Mouse (Mus musculus) fibroblast of lung, adult 2 months (primary cell): ENCODE measurements at regions not wholly inside any gene's neighbourhood (a gene's known extent, or its start where the extent isn't known, plus 50 kb on each side); places are given as distances from the start of the nearest gene placed in this dataset.
A peak's percentile ranks its signal among the peaks of the same experiment; 100 is the strongest.

Experiments
- DNase-seq: peaks from one replicate; pipeline ENCODE4 v3.0.0-alpha.2; 2011; ENCODE audit warnings: low read depth

GRCm38 (mm10) chr4:17160500-17160899 is 2444.8 kb upstream of the Gm12353 start:
- no peak for DNase-seq

GRCm38 (mm10) chr4:17163581-17163980 is 2441.7 kb upstream of the Gm12353 start:
- DNase-seq, result peak; percentile 44

- no peak for DNase-seq
These were observed 2396.5 kb upstream of the Gm12353 start for GRCm38 (mm10) chr4:17208746-17209145.

DNA sequence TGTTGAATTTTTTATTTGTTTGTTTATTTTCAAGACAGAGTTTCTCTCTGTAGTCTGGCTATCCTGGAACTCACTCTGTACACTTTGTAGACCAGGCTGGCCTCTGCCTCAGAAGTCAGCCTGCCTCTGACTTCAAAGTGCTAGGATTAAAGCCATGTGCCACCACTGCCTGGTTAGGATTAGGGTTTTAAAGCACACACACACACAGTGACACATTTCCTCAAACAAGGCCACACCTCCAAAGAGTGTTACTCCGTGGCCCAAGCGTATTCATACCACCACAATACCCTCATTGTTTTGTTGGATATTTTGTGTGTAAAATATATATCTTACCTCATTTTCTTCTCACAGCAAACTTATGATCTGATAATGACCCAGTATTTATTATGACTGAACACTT is 2365.4 kb upstream of the Gm12353 start:
- no peak for DNase-seq

DNA sequence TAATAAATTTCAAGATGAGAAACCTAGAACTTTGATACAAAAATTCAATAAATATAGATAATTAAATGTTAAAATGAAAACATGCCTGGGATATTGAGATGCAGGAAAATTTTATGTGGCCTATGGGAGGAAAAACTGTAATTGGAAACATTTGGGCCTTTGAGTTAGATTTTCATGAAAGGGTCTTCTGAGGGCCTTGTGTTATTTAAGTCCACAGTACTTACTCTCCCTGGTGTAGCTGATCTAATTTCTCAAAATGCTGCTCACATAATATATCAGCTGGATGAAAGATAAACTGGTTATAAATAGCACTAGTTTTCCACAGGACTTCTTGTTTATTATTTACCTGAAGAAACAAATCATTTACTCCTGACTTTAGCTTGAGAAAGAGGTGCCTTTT is 2364.9 kb upstream of the Gm12353 start:
- no peak for DNase-seq

DNA sequence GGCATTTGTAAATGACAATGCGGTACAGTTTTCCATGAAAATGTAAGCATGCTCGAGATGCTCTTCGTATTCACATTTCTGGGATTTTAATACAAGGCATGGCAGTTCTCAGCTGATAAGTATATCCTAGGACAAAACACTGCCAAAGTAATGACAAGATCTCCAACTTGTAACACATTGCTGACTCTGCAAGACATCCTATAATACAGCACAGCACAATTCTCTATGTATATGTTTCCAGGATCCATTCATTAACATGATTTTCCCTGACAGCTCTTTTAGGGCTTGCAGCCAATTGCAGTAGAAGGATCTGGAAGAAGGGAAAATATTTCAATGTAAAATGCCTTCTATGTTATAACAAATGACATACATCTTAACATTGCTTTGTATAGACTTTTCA is 2346.1 kb upstream of the Gm12353 start:
- DNase-seq, result no peak

DNA sequence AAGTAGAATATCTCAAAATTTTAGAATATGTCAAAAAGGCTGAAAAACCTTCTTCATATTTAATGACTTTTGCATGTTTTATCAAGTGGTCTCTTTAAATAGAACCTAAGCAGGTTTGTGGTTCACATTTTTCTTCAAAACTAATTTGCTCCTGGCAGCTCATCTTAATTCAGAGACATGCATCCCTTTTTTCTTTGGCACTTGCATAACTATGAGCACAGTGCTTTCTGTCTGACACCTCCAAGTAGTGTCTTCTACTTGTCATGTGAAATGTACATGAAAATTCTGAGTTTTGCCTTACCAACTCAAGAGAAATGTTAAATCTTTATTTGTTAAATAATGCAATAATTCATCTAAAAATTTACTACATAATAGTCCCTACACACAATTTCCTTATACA is 2343.5 kb upstream of the Gm12353 start:
- no peak for DNase-seq

DNA sequence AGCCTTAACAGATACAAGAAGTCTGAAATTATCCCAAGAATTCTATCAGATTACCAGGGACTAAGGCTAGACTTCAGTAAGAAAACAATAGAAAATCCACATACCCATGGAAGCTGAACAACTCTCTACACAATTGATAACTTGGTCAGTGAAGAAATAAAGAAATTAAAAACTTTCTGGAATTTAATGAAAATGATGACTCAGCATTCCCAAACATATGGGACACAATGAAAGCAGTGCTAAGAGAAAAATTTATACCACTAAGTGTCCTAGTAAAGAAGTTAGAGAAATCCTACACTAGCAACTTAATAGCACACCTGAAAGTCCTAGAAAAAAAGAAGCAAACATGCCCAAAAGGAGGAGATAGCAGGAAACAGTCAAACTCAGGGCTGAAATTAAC is 2306.1 kb upstream of the Gm12353 start:
- no peak for DNase-seq

GRCm38 (mm10) chr4:17319061-17319460 is 2286.2 kb upstream of the Gm12353 start:
- DNase-seq, result no peak

GRCm38 (mm10) chr4:17348026-17348425 is 2257.2 kb upstream of the Gm12353 start:
- DNase-seq, result no peak

- no peak for DNase-seq
These were observed 2244.5 kb upstream of the Gm12353 start for GRCm38 (mm10) chr4:17360796-17361195.
